Mouse (Mus musculus) heart, embryonic 11.5 days (tissue): ENCODE results near the gene Lad1. TPM values are rescaled to one million over a fixed set of nuclear protein-coding genes. Genes with fewer than 3 reads are reported as not detected.

Experiments used
- ATAC-seq: fragments of 200-750 bp; cut with Nextera tagmentation; replicated peaks from 2 replicates; pipeline ENCODE4 v1.8.0; 2017; ENCODE audit warnings: moderate library complexity; ENCODE audit not compliant: insufficient number of reproducible peaks, low FRiP score, low TSS enrichment
- H3K27ac ChIP-seq: fragments of 300-500 bp; sonication (generic); 2 replicates; pipeline ENCODE4 v1.5.1; 2014; ENCODE audit warnings: mild to moderate bottlenecking, low read depth, low read length
- H3K27me3 ChIP-seq: fragments of 300-500 bp; sonication (generic); 2 replicates; pipeline ENCODE4 v1.6.1; 2014; ENCODE audit warnings: mild to moderate bottlenecking, low read length, mixed read lengths; ENCODE audit not compliant: control insufficient read depth, insufficient read depth
- H3K36me3 ChIP-seq: fragments of 300-500 bp; sonication (generic); 2 replicates; pipeline ENCODE4 v1.6.1; 2014; ENCODE audit warnings: mild to moderate bottlenecking, low read length, moderate library complexity, mixed read lengths; ENCODE audit not compliant: control insufficient read depth, insufficient read depth
- H3K4me1 ChIP-seq: fragments of 300-500 bp; sonication (generic); 2 replicates; pipeline ENCODE4 v1.6.1; 2014; ENCODE audit warnings: low read length; ENCODE audit not compliant: control insufficient read depth, insufficient read depth
- H3K4me2 ChIP-seq: fragments of 300-500 bp; sonication (generic); 2 replicates; pipeline ENCODE4 v1.6.1; 2014; ENCODE audit warnings: mild to moderate bottlenecking, moderate library complexity
- H3K4me3 ChIP-seq: fragments of 300-500 bp; sonication (generic); 2 replicates; pipeline ENCODE4 v1.5.1; 2014; ENCODE audit warnings: low read depth, low read length
- H3K9ac ChIP-seq: fragments of 300-500 bp; sonication (generic); 2 replicates; pipeline ENCODE4 v1.6.1; 2014; ENCODE audit warnings: mild to moderate bottlenecking, low read depth, low read length, moderate library complexity
- H3K9me3 ChIP-seq: fragments of 300-500 bp; sonication (generic); replicated peaks from 2 replicates; pipeline ENCODE4 v1.6.1; 2016; ENCODE audit warnings: low read length; ENCODE audit not compliant: control insufficient read depth
- WGBS: fragments of 180-500 bp; shearing (Covaris S2); extraction: QIAGEN DNeasy Blood & Tissue Kit; methylation state at CpG from one replicate; pipeline ENCODE4 v1.1.7; 2014; ENCODE audit not compliant: insufficient replicate concordance; 5-methylcytosine and 5-hydroxymethylcytosine counted together
- polyA plus RNA-seq: library from polyadenylated mRNA; unstranded; fragments of >200 nt; fragmentation: Nextera tagmentation; extraction: Ambion mirVana; gene quantifications from 2 replicates; pipeline ENCODE4 v1.2.1, GENCODE M21; 2014

Lad1 gene
- polyA plus RNA-seq, 1 experiment from 2014 or later, result 2.3 TPM

GRCm38 (mm10) chr1:135865518-135866194 is 47.3 kb downstream of the Lad1 start:
- H3K4me1 ChIP-seq, result peaks cover 11% of the 10 kb centered on the region
- H3K4me3 ChIP-seq, result no peak overlapping the region
- no peak overlapping the region for H3K4me2 ChIP-seq
- ATAC-seq, result no peak
- peaks cover 7% of the 10 kb centered on the region for H3K27me3 ChIP-seq
- whole genome bisulfite sequencing, result 39% methylated on average over 19 of the region's 19 CpGs
- H3K9me3 ChIP-seq, result no peaks in the 10 kb centered on the region
- H3K9ac ChIP-seq, result no peak overlapping the region
- H3K27ac ChIP-seq, result no peak overlapping the region
- H3K36me3 ChIP-seq, result no peaks in the 10 kb centered on the region

- H3K27ac ChIP-seq, result no peak overlapping the region
- H3K9me3 ChIP-seq, result no peaks in the 10 kb centered on the region
- ATAC-seq, result no peak
- H3K4me3 ChIP-seq, result no peak overlapping the region
- no peak overlapping the region for H3K4me2 ChIP-seq
- no peaks in the 10 kb centered on the region for H3K36me3 ChIP-seq
- H3K27me3 ChIP-seq, result peaks cover 11% of the 10 kb centered on the region
- 84% methylated on average over 6 of the region's 6 CpGs for WGBS
- H3K9ac ChIP-seq, result no peak overlapping the region
- no peaks in the 10 kb centered on the region for H3K4me1 ChIP-seq
Observed at GRCm38 (mm10) chr1:135868570-135868969, 50.2 kb downstream of the Lad1 start.

GRCm38 (mm10) chr1:135872991-135873390 is 54.6 kb downstream of the Lad1 start:
- H3K9ac ChIP-seq, result no peak overlapping the region
- H3K4me2 ChIP-seq, result no peak overlapping the region
- no peak overlapping the region for H3K4me3 ChIP-seq
- H3K27ac ChIP-seq, result no peak overlapping the region
- no peak for ATAC-seq
- H3K27me3 ChIP-seq, result peaks cover 11% of the 10 kb centered on the region
- 68% methylated on average over 4 of the region's 4 CpGs for WGBS
- H3K36me3 ChIP-seq, result no peaks in the 10 kb centered on the region
- H3K9me3 ChIP-seq, result no peaks in the 10 kb centered on the region
- no peaks in the 10 kb centered on the region for H3K4me1 ChIP-seq

GRCm38 (mm10) chr1:135877248-135877647 is 58.9 kb downstream of the Lad1 start:
- Histone ChIP-seq H3K9me3 (no peaks in the 10 kb centered on the region), H3K4me2 (no peak overlapping the region), H3K27ac (no peak overlapping the region), H3K36me3 (no peaks in the 10 kb centered on the region), H3K4me1 (no peaks in the 10 kb centered on the region), H3K9ac (no peak overlapping the region), H3K4me3 (no peak overlapping the region), H3K27me3 (peaks cover 9% of the 10 kb centered on the region)
- no peak for ATAC-seq
- 72% methylated on average over 2 of the region's 2 CpGs for WGBS

GRCm38 (mm10) chr1:135882385-135883109 is 64.1 kb downstream of the Lad1 start:
- ATAC-seq, result no peak
- Histone ChIP-seq H3K4me3 (no peak overlapping the region), H3K36me3 (no peaks in the 10 kb centered on the region), H3K9ac (no peak overlapping the region), H3K9me3 (no peaks in the 10 kb centered on the region), H3K27me3 (0 out of 2 replicates have a peak, but pooled peaks cover 2% of the 10 kb centered on the region), H3K4me1 (no peaks in the 10 kb centered on the region), H3K27ac (no peak overlapping the region), H3K4me2 (no peak overlapping the region)
- 62% methylated on average over 10 of the region's 10 CpGs for WGBS

Other genes with a start within 250 kb of the Lad1 start
- 25.2 and 30.8 TPM in 2 replicates for gene Nav1, start 211.3 kb upstream of the Lad1 start, polyA plus RNA-seq
- 183 and 209 TPM in 2 replicates for gene Csrp1, start 98.5 kb upstream of the Lad1 start, polyA plus RNA-seq
- gene Phlda3, start 52.5 kb upstream of the Lad1 start, polyA plus RNA-seq, result 61.5 and 68.1 TPM in 2 replicates
- gene Tnni1, start 39.2 kb upstream of the Lad1 start, polyA plus RNA-seq, result 3,442 and 3,640 TPM in 2 replicates
- 3,916 and 3,947 TPM in 2 replicates for gene Tnnt2, start 17.8 kb downstream of the Lad1 start, polyA plus RNA-seq
- 0.03 TPM in 1 of 2 replicates, not detected in the other for gene Pkp1, start 100.6 kb downstream of the Lad1 start, polyA plus RNA-seq
- 0.04 TPM in 1 of 2 replicates, not detected in the other for gene Igfn1, start 187.7 kb downstream of the Lad1 start, polyA plus RNA-seq
- gene Tmem9, start 189.6 kb downstream of the Lad1 start, polyA plus RNA-seq, result 65.0 and 106 TPM in 2 replicates
- 0.44 TPM in 1 of 2 replicates, not detected in the other for gene Ascl5, start 232.2 kb downstream of the Lad1 start, polyA plus RNA-seq
- 0.69 and 0.79 TPM in 2 replicates for gene Cacna1s, start 234.2 kb downstream of the Lad1 start, polyA plus RNA-seq